Mouse (Mus musculus) liver, embryonic 12.5 days (tissue): Measurements from ENCODE around the gene Proser1. TPM values are rescaled to one million over a fixed set of nuclear protein-coding genes. Genes with fewer than 3 reads are reported as not detected.

Source experiments
- ATAC-seq: fragments of 200-750 bp; cut with Nextera tagmentation; 2 replicates; pipeline ENCODE4 v1.8.0; 2017; ENCODE audit warnings: moderate number of reproducible peaks, mild to moderate bottlenecking, moderate library complexity
- H3K27ac ChIP-seq: fragments of 300-500 bp; sonication (generic); 2 replicates; pipeline ENCODE4 v1.5.1; 2016; ENCODE audit warnings: mild to moderate bottlenecking
- H3K27me3 ChIP-seq: fragments of 300-500 bp; sonication (generic); replicated peaks from 2 replicates; pipeline ENCODE4 v1.6.1; 2016; ENCODE audit warnings: mild to moderate bottlenecking, moderate library complexity
- H3K36me3 ChIP-seq: fragments of 300-500 bp; sonication (generic); 2 replicates; pipeline ENCODE4 v1.6.1; 2016; ENCODE audit warnings: mild to moderate bottlenecking, moderate library complexity
- H3K4me1 ChIP-seq: fragments of 300-500 bp; sonication (generic); 2 replicates; pipeline ENCODE4 v1.6.1; 2016
- H3K4me2 ChIP-seq: fragments of 300-500 bp; sonication (generic); 2 replicates; pipeline ENCODE4 v1.6.1; 2016; ENCODE audit warnings: mild to moderate bottlenecking, moderate library complexity
- H3K4me3 ChIP-seq: fragments of 300-500 bp; sonication (generic); 2 replicates; pipeline ENCODE4 v1.5.1; 2016; ENCODE audit warnings: mild to moderate bottlenecking, moderate library complexity
- H3K9ac ChIP-seq: fragments of 300-500 bp; sonication (generic); 2 replicates; pipeline ENCODE4 v1.6.1; 2016; ENCODE audit warnings: mild to moderate bottlenecking, moderate library complexity
- H3K9me3 ChIP-seq: fragments of 300-500 bp; sonication (generic); replicated peaks from 2 replicates; pipeline ENCODE4 v1.6.1; 2016; ENCODE audit warnings: mild to moderate bottlenecking, moderate library complexity
- WGBS: fragments of 180-500 bp; shearing (Covaris S2); methylation state at CpG from one replicate; pipeline ENCODE4 v1.1.7; 2016; ENCODE audit not compliant: insufficient replicate concordance; 5-methylcytosine and 5-hydroxymethylcytosine counted together
- polyA plus RNA-seq: library from polyadenylated mRNA; unstranded; fragments of >200 nt; fragmentation: Nextera tagmentation; extraction: Ambion mirVana; gene quantifications from 2 replicates; pipeline ENCODE4 v1.2.1, GENCODE M21; 2016

Gene Proser1
- polyA plus RNA-seq = 7.7 and 8.8 TPM in 2 replicates

DNA sequence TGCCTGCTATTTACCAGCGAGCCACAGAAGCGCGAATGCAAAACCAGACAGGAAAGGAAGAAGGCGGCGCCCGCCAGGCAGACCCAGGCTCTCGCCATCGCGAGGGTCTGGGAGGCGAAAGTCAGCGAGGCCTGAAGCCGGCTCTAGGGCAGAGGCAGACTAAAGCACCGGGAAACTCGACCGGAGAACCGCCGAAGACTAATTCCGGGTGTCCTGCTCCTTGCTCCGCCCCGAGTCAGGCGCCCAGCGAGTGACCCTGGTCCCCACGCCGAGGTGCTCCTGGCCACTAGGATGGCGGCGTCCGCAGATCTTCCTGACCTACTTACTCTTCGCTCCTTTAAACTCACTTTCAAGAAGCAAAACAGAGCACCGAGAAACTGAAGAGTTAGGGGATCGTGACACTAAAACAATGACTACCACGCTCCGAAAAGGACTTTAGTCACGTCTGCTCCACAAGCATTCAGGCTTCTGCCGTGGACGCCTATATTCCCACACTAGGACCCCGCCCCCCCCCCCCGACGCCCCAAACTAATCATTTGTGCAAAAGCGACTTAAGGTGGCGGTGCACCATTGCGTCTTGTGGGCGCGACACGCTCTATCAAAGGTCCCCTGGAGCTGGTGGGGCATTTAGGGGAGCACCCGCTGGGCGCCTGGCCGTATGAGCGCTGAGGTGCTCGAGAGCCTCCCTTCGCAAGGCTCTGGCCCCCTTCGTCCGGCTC lies at the start of gene Proser1, which contains the start of gene Nhlrc3:
Proser1 (plus strand) TSS at position 621 of the 719 bp plus-strand sequence.
Nhlrc3 (minus strand) TSS at position 287 of the 719 bp plus-strand sequence.
- peak within 1 kb of the TSS; percentile 88 for H3K9ac ChIP-seq
- peak within 1 kb of the TSS; percentile 79 for H3K4me2 ChIP-seq
- no peaks in the 10 kb centered on the region for H3K27me3 ChIP-seq
- under 1% methylated on average over 52 of the region's 52 CpGs for WGBS
- no peaks in the 10 kb centered on the region for H3K9me3 ChIP-seq
- H3K27ac ChIP-seq = peak within 1 kb of the TSS; percentile 86
- peaks cover 33% of the 10 kb centered on the region for H3K36me3 ChIP-seq
- H3K4me1 ChIP-seq = peaks cover 46% of the 10 kb centered on the region
- peak; percentile 92 for ATAC-seq
- peak within 1 kb of the TSS; percentile 97 for H3K4me3 ChIP-seq

DNA sequence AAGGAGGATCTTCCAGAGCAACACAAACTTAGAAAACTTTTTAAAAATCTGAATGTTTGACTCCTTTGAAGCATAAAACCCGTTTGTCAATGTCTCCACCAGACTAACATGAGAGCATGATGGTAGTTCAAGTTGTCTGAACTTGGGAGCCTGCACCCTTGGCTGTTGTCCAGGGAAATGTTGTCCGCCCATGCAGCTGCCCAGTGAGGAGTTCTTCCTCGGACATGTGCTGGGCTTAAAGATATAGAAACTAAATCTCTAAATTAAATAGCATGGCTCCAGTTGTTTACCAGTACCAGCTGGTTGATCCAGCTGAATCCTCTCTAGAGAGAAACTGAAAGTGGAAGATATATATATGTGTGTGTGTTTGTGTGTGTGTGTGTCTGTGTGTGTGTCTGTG lies 49.5 kb upstream of the Proser1 start:
- H3K27me3 ChIP-seq = no peaks in the 10 kb centered on the region
- H3K4me3 ChIP-seq = no peak overlapping the region
- no peak for ATAC-seq
- H3K36me3 ChIP-seq = no peaks in the 10 kb centered on the region
- H3K4me2 ChIP-seq = no peak overlapping the region
- H3K9me3 ChIP-seq = no peaks in the 10 kb centered on the region
- WGBS = 52% methylated on average over 3 of the region's 3 CpGs
- H3K9ac ChIP-seq = no peak overlapping the region
- no peak overlapping the region for H3K27ac ChIP-seq
- no peaks in the 10 kb centered on the region for H3K4me1 ChIP-seq

GRCm38 (mm10) chr3:53416036-53416506 lies 47.4 kb upstream of the Proser1 start:
- no peaks in the 10 kb centered on the region for H3K4me1 ChIP-seq
- no peak overlapping the region for H3K9ac ChIP-seq
- WGBS = 59% methylated on average over 5 of the region's 5 CpGs
- H3K4me2 ChIP-seq = no peak overlapping the region
- ATAC-seq = no peak
- no peaks in the 10 kb centered on the region for H3K27me3 ChIP-seq
- no peak overlapping the region for H3K27ac ChIP-seq
- H3K9me3 ChIP-seq = no peaks in the 10 kb centered on the region
- no peak overlapping the region for H3K4me3 ChIP-seq
- no peaks in the 10 kb centered on the region for H3K36me3 ChIP-seq

DNA sequence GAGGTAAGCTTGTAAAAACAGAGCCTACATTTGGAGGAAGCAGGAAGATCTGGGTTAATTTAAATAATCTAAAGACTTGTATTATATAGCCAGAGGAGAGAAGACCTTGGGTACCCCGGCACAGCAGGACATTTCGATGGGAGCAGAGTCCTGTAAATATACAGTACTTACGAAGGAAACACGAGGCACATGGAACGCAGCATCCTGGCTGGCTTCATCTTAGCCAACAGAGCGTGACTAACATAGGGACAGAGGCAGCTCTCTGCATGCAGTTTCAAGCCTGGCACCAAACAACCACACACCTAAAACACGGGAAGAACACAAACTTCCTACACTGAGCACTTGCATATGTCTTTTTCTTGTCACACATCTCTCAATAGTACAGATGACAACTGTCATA lies 45.8 kb upstream of the Proser1 start:
- no peak for ATAC-seq
- no peaks in the 10 kb centered on the region for H3K36me3 ChIP-seq
- H3K9ac ChIP-seq = no peak overlapping the region
- H3K9me3 ChIP-seq = no peaks in the 10 kb centered on the region
- no peak overlapping the region for H3K4me2 ChIP-seq
- 71% methylated on average over 7 of the region's 7 CpGs for WGBS
- no peak overlapping the region for H3K27ac ChIP-seq
- no peak overlapping the region for H3K4me3 ChIP-seq
- no peaks in the 10 kb centered on the region for H3K4me1 ChIP-seq
- H3K27me3 ChIP-seq = no peaks in the 10 kb centered on the region

GRCm38 (mm10) chr3:53421656-53422055 lies 41.8 kb upstream of the Proser1 start:
- H3K9ac ChIP-seq = no peak overlapping the region
- no peak for ATAC-seq
- no peaks in the 10 kb centered on the region for H3K4me1 ChIP-seq
- H3K27ac ChIP-seq = no peak overlapping the region
- no peaks in the 10 kb centered on the region for H3K27me3 ChIP-seq
- 80% methylated on average over 12 of the region's 12 CpGs for WGBS
- no peak overlapping the region for H3K4me3 ChIP-seq
- no peaks in the 10 kb centered on the region for H3K36me3 ChIP-seq
- no peak overlapping the region for H3K4me2 ChIP-seq
- no peaks in the 10 kb centered on the region for H3K9me3 ChIP-seq

DNA sequence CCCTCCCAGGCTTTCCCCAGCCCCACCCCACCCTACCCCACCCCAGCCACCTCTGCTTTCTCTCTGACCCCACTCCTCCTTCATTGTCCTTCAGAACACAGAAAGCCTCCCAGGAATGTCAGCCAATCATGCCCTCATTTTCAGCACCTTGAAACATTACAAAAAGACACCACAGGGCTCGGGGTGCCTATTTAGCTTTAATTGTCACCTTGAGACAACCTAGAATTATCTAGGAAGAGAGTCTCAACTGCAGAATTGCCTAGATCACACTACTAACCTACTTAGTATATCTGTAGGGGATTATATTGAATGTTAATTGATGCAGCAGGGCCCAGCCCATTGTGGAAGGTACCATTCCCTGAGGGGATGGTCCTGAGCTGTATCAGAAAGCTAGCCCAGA lies 40.8 kb upstream of the Proser1 start:
- H3K4me2 ChIP-seq = no peak overlapping the region
- no peak overlapping the region for H3K27ac ChIP-seq
- no peak for ATAC-seq
- H3K9ac ChIP-seq = no peak overlapping the region
- no peaks in the 10 kb centered on the region for H3K36me3 ChIP-seq
- no peaks in the 10 kb centered on the region for H3K4me1 ChIP-seq
- 39% methylated on average over 1 of the region's 1 CpGs for WGBS
- no peaks in the 10 kb centered on the region for H3K9me3 ChIP-seq
- no peaks in the 10 kb centered on the region for H3K27me3 ChIP-seq
- H3K4me3 ChIP-seq = no peak overlapping the region

DNA sequence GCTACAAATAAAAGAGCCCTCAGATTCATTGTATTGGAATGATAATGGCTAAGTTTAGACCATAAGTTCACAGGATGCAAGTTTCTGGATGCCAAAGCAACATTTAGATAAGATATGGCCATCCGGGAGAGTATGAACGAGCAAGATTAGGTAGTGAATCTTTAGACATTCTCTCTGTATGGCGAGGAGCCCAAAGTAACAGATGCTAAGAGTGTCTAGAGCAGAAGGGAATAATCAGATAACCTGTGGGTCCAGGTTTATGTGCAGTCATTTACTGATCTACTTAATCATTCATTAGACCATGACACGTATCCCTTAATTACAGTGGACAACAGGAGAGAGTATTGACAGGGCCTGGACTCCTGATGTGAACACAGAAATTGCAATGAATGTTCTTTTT lies 39.9 kb upstream of the Proser1 start:
- ATAC-seq = no peak
- 58% methylated on average over 4 of the region's 4 CpGs for WGBS
- Histone ChIP-seq H3K36me3 (no peaks in the 10 kb centered on the region), H3K9ac (no peak overlapping the region), H3K4me1 (no peaks in the 10 kb centered on the region), H3K27me3 (no peaks in the 10 kb centered on the region), H3K27ac (no peak overlapping the region), H3K4me3 (no peak overlapping the region), H3K9me3 (no peaks in the 10 kb centered on the region), H3K4me2 (no peak overlapping the region)

DNA sequence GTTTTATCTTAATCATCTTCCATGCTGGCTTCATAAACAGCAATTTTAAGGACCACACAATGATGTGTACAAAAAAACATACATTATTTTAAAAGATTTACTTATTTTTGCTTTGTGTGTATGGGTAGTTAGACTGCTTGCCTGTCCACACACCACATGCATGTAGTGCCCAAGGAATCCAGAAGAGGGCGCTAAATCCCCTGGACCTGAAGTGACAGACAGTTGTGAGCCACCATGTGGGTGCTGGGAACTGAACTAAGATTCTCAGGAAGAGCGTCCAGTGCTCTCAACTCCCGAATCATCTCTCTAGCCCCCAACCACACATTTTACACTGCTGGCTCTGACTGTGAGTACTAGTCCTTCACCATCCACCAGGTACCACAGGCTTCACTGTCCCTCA lies 28.9 kb upstream of the Proser1 start:
- no peaks in the 10 kb centered on the region for H3K36me3 ChIP-seq
- H3K9ac ChIP-seq = no peak overlapping the region
- no peak for ATAC-seq
- 55% methylated on average over 3 of the region's 3 CpGs for WGBS
- no peaks in the 10 kb centered on the region for H3K9me3 ChIP-seq
- no peak overlapping the region for H3K4me3 ChIP-seq
- H3K4me1 ChIP-seq = no peaks in the 10 kb centered on the region
- no peaks in the 10 kb centered on the region for H3K27me3 ChIP-seq
- no peak overlapping the region for H3K27ac ChIP-seq
- no peak overlapping the region for H3K4me2 ChIP-seq

- H3K9ac ChIP-seq = no peak overlapping the region
- no peak for ATAC-seq
- H3K36me3 ChIP-seq = no peaks in the 10 kb centered on the region
- no peaks in the 10 kb centered on the region for H3K9me3 ChIP-seq
- no peaks in the 10 kb centered on the region for H3K27me3 ChIP-seq
- H3K4me1 ChIP-seq = no peaks in the 10 kb centered on the region
- no peak overlapping the region for H3K4me2 ChIP-seq
- 45% methylated on average over 5 of the region's 5 CpGs for WGBS
- H3K4me3 ChIP-seq = no peak overlapping the region
- no peak overlapping the region for H3K27ac ChIP-seq
These were observed 26.9 kb upstream of the Proser1 start for GRCm38 (mm10) chr3:53436550-53436949.

GRCm38 (mm10) chr3:53445540-53445939 lies 17.9 kb upstream of the Proser1 start:
- Histone ChIP-seq H3K9me3 (no peaks in the 10 kb centered on the region), H3K27me3 (no peaks in the 10 kb centered on the region), H3K36me3 (peaks cover 9% of the 10 kb centered on the region), H3K4me3 (no peak overlapping the region), H3K9ac (no peak overlapping the region), H3K4me2 (no peak overlapping the region), H3K27ac (no peak overlapping the region), H3K4me1 (no peaks in the 10 kb centered on the region)
- ATAC-seq = no peak
- WGBS = 73% methylated on average over 5 of the region's 5 CpGs

DNA sequence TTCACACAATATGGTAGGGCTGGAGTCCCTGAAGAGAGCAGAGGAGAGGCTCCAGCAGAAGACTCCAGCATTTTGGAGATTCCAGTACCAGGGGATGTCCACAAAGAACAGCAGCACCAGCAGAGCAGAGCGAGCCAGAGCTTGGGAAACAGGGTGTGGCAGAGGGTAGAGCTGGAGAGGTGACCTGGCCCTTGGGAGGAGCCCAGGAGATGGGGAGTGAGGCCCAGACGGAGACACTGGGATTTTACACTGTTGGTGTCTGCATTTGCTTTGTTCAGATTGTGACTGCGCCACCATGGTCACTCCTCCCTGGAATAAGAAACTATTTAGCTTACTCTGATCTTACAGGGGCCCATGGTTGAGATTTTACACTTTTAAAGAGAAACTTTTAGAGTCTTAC lies 16.7 kb upstream of the Proser1 start:
- H3K27me3 ChIP-seq = no peaks in the 10 kb centered on the region
- no peak overlapping the region for H3K9ac ChIP-seq
- no peak overlapping the region for H3K4me2 ChIP-seq
- peaks cover 21% of the 10 kb centered on the region for H3K36me3 ChIP-seq
- H3K4me1 ChIP-seq = no peaks in the 10 kb centered on the region
- no peak overlapping the region for H3K4me3 ChIP-seq
- H3K9me3 ChIP-seq = no peaks in the 10 kb centered on the region
- no peak overlapping the region for H3K27ac ChIP-seq
- ATAC-seq = no peak
- WGBS = 75% methylated on average over 3 of the region's 3 CpGs

DNA sequence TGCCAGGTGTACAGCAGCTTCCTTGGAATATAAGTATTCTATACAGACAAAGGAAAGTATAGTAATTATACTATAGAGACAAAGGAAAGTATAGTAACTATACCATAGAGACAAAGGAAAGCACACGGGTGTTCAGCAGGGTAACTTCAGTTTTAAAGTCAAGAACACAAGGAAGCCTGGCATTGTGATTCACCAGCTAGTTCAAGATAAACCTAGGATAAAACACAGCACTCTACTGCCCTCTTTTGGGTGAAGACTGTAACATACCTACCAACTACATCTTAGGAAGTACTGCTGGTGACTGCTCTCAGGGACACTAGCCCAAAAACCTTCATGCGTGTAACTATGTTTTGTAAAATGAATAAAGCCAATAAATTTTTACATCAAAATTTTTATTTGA lies 15.3 kb upstream of the Proser1 start:
- Histone ChIP-seq H3K27me3 (no peaks in the 10 kb centered on the region), H3K4me3 (no peak overlapping the region), H3K9me3 (no peaks in the 10 kb centered on the region), H3K36me3 (peaks cover 35% of the 10 kb centered on the region), H3K4me2 (no peak overlapping the region), H3K27ac (no peak overlapping the region), H3K9ac (no peak overlapping the region), H3K4me1 (no peaks in the 10 kb centered on the region)
- ATAC-seq = peak; percentile 21; the same call in 1 of the 2 replicates
- WGBS = 25% methylated on average over 2 of the region's 2 CpGs

DNA sequence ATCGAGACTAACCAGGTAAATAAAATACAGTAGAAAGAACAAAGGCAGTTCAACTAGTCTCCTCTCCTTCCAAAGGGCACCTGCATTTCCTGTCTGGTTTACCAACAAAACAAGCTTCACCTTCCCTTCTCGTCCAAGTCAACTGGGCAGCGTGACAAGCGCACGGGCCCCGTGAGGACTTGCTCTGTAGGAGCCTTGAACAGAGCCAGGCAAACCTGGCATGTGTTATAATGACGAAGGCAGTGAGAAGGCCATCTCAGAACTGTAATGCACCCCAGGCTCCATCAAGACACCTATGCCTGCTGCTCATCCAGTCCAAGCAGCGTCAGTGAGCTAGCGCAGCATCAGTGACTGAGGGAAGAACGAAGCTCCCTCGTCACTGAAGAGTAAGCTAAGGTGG lies 12.8 kb upstream of the Proser1 start:
- no peaks in the 10 kb centered on the region for H3K4me1 ChIP-seq
- no peak overlapping the region for H3K9ac ChIP-seq
- WGBS = 87% methylated on average over 11 of the region's 11 CpGs
- ATAC-seq = no peak
- H3K4me2 ChIP-seq = no peak overlapping the region
- H3K27me3 ChIP-seq = no peaks in the 10 kb centered on the region
- H3K36me3 ChIP-seq = peaks cover 59% of the 10 kb centered on the region
- H3K9me3 ChIP-seq = no peaks in the 10 kb centered on the region
- H3K27ac ChIP-seq = no peak overlapping the region
- H3K4me3 ChIP-seq = no peak overlapping the region
